Mouse (Mus musculus) induced T-regulatory cell, adult 2 months (primary cell): ENCODE data around the gene Dnajb3.
"Not testable (repeated sequence)": the region's sequence is repeated elsewhere in the genome, so short reads cannot be mapped to it uniquely, and the experiment has no call there.

Experiments
- DNase-seq: peaks from one replicate; pipeline ENCODE4 v3.0.0-alpha.2; 2012; ENCODE audit warnings: low read depth

Dnajb3 gene

GRCm38 (mm10) chr1:88215466-88216380 lies 10.1 kb upstream of the Dnajb3 start:
- DNase-seq: peak; percentile 10

GRCm38 (mm10) chr1:88214462-88214952 lies 8.9 kb upstream of the Dnajb3 start:
- DNase-seq: peak; percentile 7

- peak; percentile 14 for DNase-seq
Observed at GRCm38 (mm10) chr1:88213766-88214461, 8.3 kb upstream of the Dnajb3 start.

- DNase-seq: peak; percentile 8
Observed at GRCm38 (mm10) chr1:88213061-88213460, 7.5 kb upstream of the Dnajb3 start.

GRCm38 (mm10) chr1:88212341-88213045 lies 6.9 kb upstream of the Dnajb3 start:
- DNase-seq: peak; percentile 8

GRCm38 (mm10) chr1:88211812-88212211 lies 6.2 kb upstream of the Dnajb3 start, which contains the start of gene Ugt1a1:
Gene Ugt1a1 (plus strand): TSS chr1:88211959.
- DNase-seq: peak; percentile 8

GRCm38 (mm10) chr1:88206843-88207479 lies 1.4 kb upstream of the Dnajb3 start:
- no peak for DNase-seq

GRCm38 (mm10) chr1:88200456-88200855 lies 5.1 kb downstream of the Dnajb3 start, which contains the start of gene Ugt1a2:
Gene Ugt1a2 (plus strand): TSS chr1:88200601.
- no peak for DNase-seq

- no peak for DNase-seq
Observed at GRCm38 (mm10) chr1:88199996-88200395, 5.6 kb downstream of the Dnajb3 start.

GRCm38 (mm10) chr1:88197443-88197842 lies 8.1 kb downstream of the Dnajb3 start:
- DNase-seq: no peak

- DNase-seq: no peak
Observed at GRCm38 (mm10) chr1:88195687-88196086, 9.9 kb downstream of the Dnajb3 start.

GRCm38 (mm10) chr1:88192136-88192535 lies 13.4 kb downstream of the Dnajb3 start:
- no peak for DNase-seq

GRCm38 (mm10) chr1:88186325-88186935 lies 19.2 kb downstream of the Dnajb3 start:
- no peak for DNase-seq

- no peak for DNase-seq
Observed at GRCm38 (mm10) chr1:88179657-88180056, 25.9 kb downstream of the Dnajb3 start.

GRCm38 (mm10) chr1:88172190-88172589 lies 33.4 kb downstream of the Dnajb3 start:
- not testable (repeated sequence) for DNase-seq

GRCm38 (mm10) chr1:88165711-88166110 lies 39.9 kb downstream of the Dnajb3 start, which contains the start of gene Ugt1a5:
Gene Ugt1a5 (plus strand): TSS chr1:88166012.
- DNase-seq: no peak

GRCm38 (mm10) chr1:88158430-88158829 lies 47.2 kb downstream of the Dnajb3 start:
- no peak for DNase-seq
